Mouse (Mus musculus): Measurements from ENCODE around the gene Sipa1l2.

- TF ChIP-seq CTCF (IDR thresholded peaks at IDR 0.05; ENCODE audit: low read depth, low read length) (no peak), GATA1 (IDR thresholded peaks at IDR 0.05; ENCODE audit: borderline replicate concordance, low read length) (no peak), TAL1 (conservative IDR thresholded peaks at IDR 0.05; ENCODE audit: low read depth, low read length) (no peak), POLR2AphosphoS5 (IDR thresholded peaks at IDR 0.05; ENCODE audit: insufficient replicate concordance, low read depth, low read length) (no peak)
Observed at GRCm38 (mm10) chr8:125562878-125563277, 6.7 kb downstream of the Sipa1l2 start.
